Mouse (Mus musculus): ENCODE data around the gene Lypd6b. TPM values are rescaled to one million over a fixed set of nuclear protein-coding genes. Genes with fewer than 3 reads are reported as not detected.

The Lypd6b gene
- polyA plus RNA-seq, 1 experiment from 2014 or later, result 2.0 TPM

DNA sequence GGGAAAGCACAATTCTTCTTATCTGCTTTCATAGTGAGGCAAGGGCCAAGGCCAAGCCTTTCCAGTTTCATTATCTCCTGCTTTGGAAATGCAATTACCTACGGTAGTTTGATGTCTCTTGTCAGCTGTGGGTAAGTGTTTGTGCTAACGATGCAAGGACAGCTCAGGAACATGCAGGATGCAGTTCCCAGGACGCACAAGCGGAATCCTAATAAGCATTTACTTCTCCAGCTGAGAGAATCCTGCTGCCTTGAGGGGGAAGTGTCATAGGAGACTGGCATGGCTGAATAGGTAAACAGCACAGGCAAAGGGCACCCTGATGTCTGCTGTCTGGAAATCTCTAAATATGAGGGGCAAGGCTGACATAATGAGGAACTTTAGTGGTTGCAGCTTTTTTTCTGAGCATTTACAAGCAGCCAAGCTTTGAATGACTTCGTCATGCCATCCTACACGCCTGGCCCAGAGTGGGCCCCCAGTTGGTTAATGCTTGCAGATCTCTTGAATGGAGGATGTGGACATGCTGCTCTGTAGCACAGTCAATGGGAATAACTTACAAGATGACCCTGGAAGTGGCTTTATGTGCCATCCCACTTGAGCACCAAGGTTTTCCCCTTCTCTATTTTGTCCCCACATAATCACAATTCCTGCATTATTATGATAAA, 165.3 kb downstream of the Lypd6b start:
- Histone ChIP-seq H3K4me1 (peaks cover 16% of the 10 kb centered on the region), H3K9me3 (no peaks in the 10 kb centered on the region), H3K27me3 (ENCODE audit: insufficient read depth, poor library complexity, severe bottlenecking) (no peaks in the 10 kb centered on the region), H3K27ac (no peak overlapping the region), H3K36me3 (peaks cover 5% of the 10 kb centered on the region; the same call in 1 of the 2 replicates), H3K4me3 (no peak overlapping the region)
- WGBS, result 44% methylated on average over 6 of the region's 6 CpGs
- DNase-seq (ENCODE audit: low spot score), result no peak

DNA sequence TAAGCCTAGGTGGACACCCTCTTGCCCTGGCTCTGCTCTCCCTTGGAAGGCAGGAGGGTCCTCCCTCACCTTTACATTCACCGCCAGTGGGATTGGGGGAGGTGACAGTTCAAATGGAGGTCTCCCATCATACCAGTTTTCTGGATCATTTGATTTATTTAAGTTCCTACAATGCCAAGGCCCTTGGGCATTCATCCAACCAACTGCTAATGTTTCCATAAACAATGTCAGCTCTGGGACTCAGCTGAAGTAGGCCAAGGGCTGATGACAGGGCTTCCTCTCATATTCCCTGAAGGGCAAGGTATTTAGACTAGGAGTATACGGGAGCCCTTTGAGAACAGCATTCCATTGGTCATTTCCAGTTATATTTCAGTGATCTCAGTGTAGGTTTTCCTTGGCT, 170.0 kb downstream of the Lypd6b start:
- 79% methylated on average over 2 of the region's 2 CpGs for WGBS

DNA sequence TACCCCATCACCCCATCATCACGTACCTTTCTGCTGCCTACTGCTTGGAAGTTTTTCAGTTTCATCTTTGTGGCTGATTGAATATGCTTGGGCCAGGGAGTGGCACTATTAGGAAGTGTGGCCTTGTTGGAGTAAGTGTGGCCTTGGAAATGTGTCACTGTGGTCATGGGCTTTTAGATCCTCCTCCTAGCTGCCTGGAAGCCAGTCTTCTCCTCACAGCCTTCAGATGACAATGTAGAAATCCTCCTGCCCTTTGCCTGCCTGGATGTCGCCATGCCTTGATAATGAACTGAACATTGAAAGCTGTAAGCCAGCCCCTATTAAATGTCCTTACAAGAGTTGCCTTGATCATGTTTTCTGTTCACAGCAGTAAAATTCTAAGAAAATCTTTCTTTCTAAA, 174.5 kb downstream of the Lypd6b start:
- WGBS, result 78% methylated on average over 2 of the region's 2 CpGs
- no peaks in the 10 kb centered on the region for H3K4me1 ChIP-seq
- DNase-seq (ENCODE audit: low spot score), result no peak
- no peaks in the 10 kb centered on the region for H3K36me3 ChIP-seq
- H3K4me3 ChIP-seq, result no peak overlapping the region
- no peaks in the 10 kb centered on the region for H3K27me3 ChIP-seq (ENCODE audit: insufficient read depth, poor library complexity, severe bottlenecking)
- H3K9me3 ChIP-seq, result no peaks in the 10 kb centered on the region
- no peak overlapping the region for H3K27ac ChIP-seq

More for the DNA sequence above, 170.0 kb downstream of the Lypd6b start:
- no peaks in the 10 kb centered on the region for H3K27me3 ChIP-seq (ENCODE audit: insufficient read depth, poor library complexity, severe bottlenecking)
- H3K27ac ChIP-seq, result no peak overlapping the region
- no peaks in the 10 kb centered on the region for H3K36me3 ChIP-seq
- DNase-seq (ENCODE audit: low spot score), result no peak
- no peak overlapping the region for H3K4me3 ChIP-seq
- no peaks in the 10 kb centered on the region for H3K9me3 ChIP-seq
- H3K4me1 ChIP-seq, result peaks cover 5% of the 10 kb centered on the region; the same call in 1 of the 2 replicates

- Histone ChIP-seq H3K4me3 (no peak overlapping the region), H3K36me3 (no peaks in the 10 kb centered on the region), H3K4me1 (no peaks in the 10 kb centered on the region), H3K27ac (no peak overlapping the region), H3K27me3 (ENCODE audit: insufficient read depth, poor library complexity, severe bottlenecking) (no peaks in the 10 kb centered on the region), H3K9me3 (no peaks in the 10 kb centered on the region)
- WGBS, result 73% methylated on average over 3 of the region's 3 CpGs
- no peak for DNase-seq (ENCODE audit: low spot score)
Observed at GRCm38 (mm10) chr2:49964899-49965298, 177.4 kb downstream of the Lypd6b start.

DNA sequence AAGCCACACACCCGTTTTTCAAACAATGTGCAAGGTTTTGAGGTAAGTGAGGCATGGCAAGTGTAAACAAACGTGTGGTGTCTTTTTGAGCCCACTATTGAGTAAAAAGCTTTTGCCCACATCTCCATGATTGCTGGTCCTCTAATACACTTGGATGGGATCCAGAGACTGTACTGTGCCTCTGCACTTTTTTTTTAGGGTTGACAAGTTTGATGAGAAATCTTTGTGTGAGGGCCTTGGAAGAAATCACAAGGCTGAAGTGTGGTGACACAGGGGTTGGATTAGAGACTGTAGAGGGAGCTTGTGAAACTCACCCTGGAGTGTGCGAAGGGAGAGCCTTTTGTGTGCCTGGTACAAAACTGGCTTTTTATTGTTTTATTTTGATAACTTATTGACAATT, 180.3 kb downstream of the Lypd6b start:
- Histone ChIP-seq H3K27ac (no peak overlapping the region), H3K4me1 (no peaks in the 10 kb centered on the region), H3K36me3 (no peaks in the 10 kb centered on the region), H3K4me3 (no peak overlapping the region), H3K9me3 (no peaks in the 10 kb centered on the region; the same call in 1 of the 2 replicates), H3K27me3 (ENCODE audit: insufficient read depth, poor library complexity, severe bottlenecking) (no peaks in the 10 kb centered on the region)
- 63% methylated on average over 3 of the region's 3 CpGs for WGBS
- DNase-seq (ENCODE audit: low spot score), result no peak

GRCm38 (mm10) chr2:49970990-49971389, 183.5 kb downstream of the Lypd6b start:
- Histone ChIP-seq H3K36me3 (no peaks in the 10 kb centered on the region), H3K9me3 (no peaks in the 10 kb centered on the region; the same call in 1 of the 2 replicates), H3K27me3 (ENCODE audit: insufficient read depth, poor library complexity, severe bottlenecking) (no peaks in the 10 kb centered on the region), H3K27ac (no peak overlapping the region), H3K4me1 (peaks cover 6% of the 10 kb centered on the region; the same call in 1 of the 2 replicates), H3K4me3 (no peak overlapping the region)
- DNase-seq (ENCODE audit: low spot score), result no peak
- whole genome bisulfite sequencing, result 86% methylated on average over 3 of the region's 3 CpGs

- 64% methylated on average over 10 of the region's 10 CpGs for WGBS
- Histone ChIP-seq H3K27me3 (ENCODE audit: insufficient read depth, poor library complexity, severe bottlenecking) (no peaks in the 10 kb centered on the region), H3K27ac (no peak overlapping the region), H3K4me3 (no peak overlapping the region), H3K9me3 (no peaks in the 10 kb centered on the region), H3K4me1 (peaks cover 5% of the 10 kb centered on the region; the same call in 1 of the 2 replicates), H3K36me3 (no peaks in the 10 kb centered on the region)
- no peak for DNase-seq (ENCODE audit: low spot score)
Observed at GRCm38 (mm10) chr2:49978606-49979005, 191.1 kb downstream of the Lypd6b start.

DNA sequence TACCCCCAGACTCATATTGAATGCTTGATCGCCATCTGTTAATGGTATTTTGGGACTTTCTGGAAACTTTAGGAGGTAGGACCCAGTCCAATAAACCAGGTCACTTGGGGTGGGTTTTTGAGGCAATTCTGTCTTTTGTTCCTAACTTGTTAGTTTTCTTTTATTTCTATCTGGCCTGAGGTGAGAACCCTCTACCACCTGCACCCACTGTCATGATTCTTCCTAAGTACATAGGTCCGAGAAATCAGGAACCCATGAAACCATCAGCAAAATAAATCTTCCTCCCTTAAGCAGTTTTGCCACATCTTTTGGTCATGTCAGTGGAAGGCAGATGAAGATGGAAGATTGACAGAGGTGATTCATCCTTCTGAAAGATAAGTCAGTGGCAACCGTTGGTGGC, 192.5 kb downstream of the Lypd6b start:
- Histone ChIP-seq H3K4me1 (no peaks in the 10 kb centered on the region), H3K4me3 (no peak overlapping the region), H3K9me3 (no peaks in the 10 kb centered on the region), H3K27me3 (ENCODE audit: insufficient read depth, poor library complexity, severe bottlenecking) (no peaks in the 10 kb centered on the region), H3K27ac (no peak overlapping the region), H3K36me3 (no peaks in the 10 kb centered on the region)
- DNase-seq (ENCODE audit: low spot score), result no peak
- WGBS, result 80% methylated on average over 3 of the region's 3 CpGs

GRCm38 (mm10) chr2:49983021-49983420, 195.5 kb downstream of the Lypd6b start:
- Histone ChIP-seq H3K9me3 (no peaks in the 10 kb centered on the region), H3K27ac (no peak overlapping the region), H3K4me3 (no peak overlapping the region), H3K36me3 (no peaks in the 10 kb centered on the region), H3K4me1 (no peaks in the 10 kb centered on the region), H3K27me3 (ENCODE audit: insufficient read depth, poor library complexity, severe bottlenecking) (no peaks in the 10 kb centered on the region)
- DNase-seq (ENCODE audit: low spot score), result no peak
- WGBS, result 76% methylated on average over 5 of the region's 5 CpGs

DNA sequence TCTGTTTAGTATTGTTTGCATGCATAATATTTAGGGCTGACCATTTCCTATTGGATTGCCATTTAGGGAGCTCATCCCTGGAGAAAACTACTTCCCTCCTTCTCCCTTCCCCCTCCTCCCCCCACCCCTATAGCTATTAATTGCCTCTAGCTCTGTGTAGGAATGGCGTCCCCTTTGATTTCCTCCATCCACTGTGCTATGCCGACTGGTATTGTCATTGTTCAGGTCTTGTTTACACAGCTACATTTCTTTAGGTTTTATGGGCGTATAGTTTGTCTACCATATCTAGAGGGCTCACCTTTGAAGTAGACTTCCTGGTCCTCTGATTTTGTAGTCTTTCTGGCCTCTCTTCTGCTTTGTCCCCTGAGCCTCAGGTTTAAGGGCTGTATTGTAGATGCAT, 197.3 kb downstream of the Lypd6b start:
- DNase-seq (ENCODE audit: low spot score), result no peak
- H3K4me3 ChIP-seq, result no peak overlapping the region
- WGBS, result 61% methylated on average over 3 of the region's 3 CpGs
- H3K4me1 ChIP-seq, result no peaks in the 10 kb centered on the region
- H3K27ac ChIP-seq, result no peak overlapping the region
- no peaks in the 10 kb centered on the region for H3K36me3 ChIP-seq
- no peaks in the 10 kb centered on the region for H3K27me3 ChIP-seq (ENCODE audit: insufficient read depth, poor library complexity, severe bottlenecking)
- no peaks in the 10 kb centered on the region for H3K9me3 ChIP-seq

GRCm38 (mm10) chr2:49995841-49996240, 208.4 kb downstream of the Lypd6b start:
- 51% methylated on average over 4 of the region's 4 CpGs for WGBS

GRCm38 (mm10) chr2:49997216-49997615, 209.7 kb downstream of the Lypd6b start:
- no peak for DNase-seq (ENCODE audit: low spot score)
- Histone ChIP-seq H3K27me3 (ENCODE audit: insufficient read depth, poor library complexity, severe bottlenecking) (no peaks in the 10 kb centered on the region), H3K9me3 (no peaks in the 10 kb centered on the region), H3K36me3 (no peaks in the 10 kb centered on the region), H3K4me1 (0 out of 2 replicates have a peak, but pooled peaks cover 5% of the 10 kb centered on the region), H3K4me3 (no peak overlapping the region), H3K27ac (no peak overlapping the region)
- 84% methylated on average over 1 of the region's 1 CpGs for WGBS

More at GRCm38 (mm10) chr2:49995841-49996240, 208.4 kb downstream of the Lypd6b start:
- Histone ChIP-seq H3K27me3 (ENCODE audit: insufficient read depth, poor library complexity, severe bottlenecking) (no peaks in the 10 kb centered on the region), H3K27ac (no peak overlapping the region), H3K4me3 (no peak overlapping the region), H3K4me1 (0 out of 2 replicates have a peak, but pooled peaks cover 5% of the 10 kb centered on the region), H3K36me3 (no peaks in the 10 kb centered on the region), H3K9me3 (no peaks in the 10 kb centered on the region)
- no peak for DNase-seq (ENCODE audit: low spot score)
